Mouse (Mus musculus) CH12F3 (cell line): Measurements from ENCODE around the gene Tbc1d15.

ENCODE experiments used
- in situ Hi-C: fragments of 300-500 bp; cut with MboI; formaldehyde crosslinking; loops from 2 replicates; pipeline ENCODE4 v1.14.3; 2020; ENCODE audit warnings: low sequenced_read_pairs

The Tbc1d15 gene

GRCm38 (mm10) chr10:115251088-115251934 is at the start of gene Tbc1d15:
Tbc1d15 (minus strand) TSS chr10:115251467.
- in situ Hi-C loops: no loop called here

- in situ Hi-C loops: no loop called here
Observed at GRCm38 (mm10) chr10:115298683-115299082, 47.4 kb upstream of the Tbc1d15 start.

GRCm38 (mm10) chr10:115297582-115297981 is 46.3 kb upstream of the Tbc1d15 start:
- in situ Hi-C loops: no loop called here

- in situ Hi-C loops: no loop called here
Observed at GRCm38 (mm10) chr10:115296401-115296935, 45.2 kb upstream of the Tbc1d15 start.

- in situ Hi-C loops: no loop called here
Observed at GRCm38 (mm10) chr10:115295162-115295561, 43.9 kb upstream of the Tbc1d15 start.

- in situ Hi-C loops: no loop called here
Observed at GRCm38 (mm10) chr10:115294715-115295114, 43.4 kb upstream of the Tbc1d15 start.

GRCm38 (mm10) chr10:115293946-115294345 is 42.7 kb upstream of the Tbc1d15 start:
- in situ Hi-C loops: no loop called here

GRCm38 (mm10) chr10:115290671-115291070 is 39.4 kb upstream of the Tbc1d15 start:
- in situ Hi-C loops: no loop called here

- in situ Hi-C loops: no loop called here
Observed at GRCm38 (mm10) chr10:115288856-115289255, 37.6 kb upstream of the Tbc1d15 start.

GRCm38 (mm10) chr10:115284170-115284569 is 32.9 kb upstream of the Tbc1d15 start:
- in situ Hi-C loops: no loop called here

GRCm38 (mm10) chr10:115281381-115281780 is 30.1 kb upstream of the Tbc1d15 start:
- in situ Hi-C loops: no loop called here

- in situ Hi-C loops: no loop called here
Observed at GRCm38 (mm10) chr10:115271649-115272048, 20.4 kb upstream of the Tbc1d15 start.

GRCm38 (mm10) chr10:115270612-115271390 is 19.5 kb upstream of the Tbc1d15 start:
- in situ Hi-C loops: no loop called here

- in situ Hi-C loops: no loop called here
Observed at GRCm38 (mm10) chr10:115262926-115263562, 11.8 kb upstream of the Tbc1d15 start.

- in situ Hi-C loops: no loop called here
Observed at GRCm38 (mm10) chr10:115262261-115262660, 11.0 kb upstream of the Tbc1d15 start.

- in situ Hi-C loops: no loop called here
Observed at GRCm38 (mm10) chr10:115261428-115261827, 10.2 kb upstream of the Tbc1d15 start.

GRCm38 (mm10) chr10:115256162-115256561 is 4.9 kb upstream of the Tbc1d15 start:
- in situ Hi-C loops: no loop called here

GRCm38 (mm10) chr10:115253521-115253920 is 2.3 kb upstream of the Tbc1d15 start:
- in situ Hi-C loops: no loop called here

- in situ Hi-C loops: no loop called here
Observed at GRCm38 (mm10) chr10:115252321-115252757, 1.1 kb upstream of the Tbc1d15 start.

GRCm38 (mm10) chr10:115250235-115251087 is 806 bp downstream of the Tbc1d15 start:
- in situ Hi-C loops: no loop called here
